Mouse (Mus musculus) heart, postnatal 14 days (tissue): ENCODE measurements at regions not wholly inside any gene's neighbourhood (a gene's known extent, or its start where the extent isn't known, plus 50 kb on each side); places are given as distances from the start of the nearest gene placed in this dataset.
A peak's percentile ranks its signal among the peaks of the same experiment; 100 is the strongest.

Source experiments
- DNase-seq, 2 experiments: peaks; one replicate each; pipeline ENCODE4 v3.0.0; 2021 to 2022
- intact Hi-C: fragments of 180-260 bp; cut with DNase I; formaldehyde crosslinking; loops from one replicate; pipeline ENCODE4 v1.15.1; 2025

- DNase-seq: no peak
- intact Hi-C loops: no loop called here
Measured at GRCm38 (mm10) chr1:71784880-71785279, 131.9 kb upstream of the Fn1 start.

GRCm38 (mm10) chr1:71778292-71778691 is 125.3 kb upstream of the Fn1 start:
- DNase-seq: no peak
- intact Hi-C loops: no loop called here

- DNase-seq: no peak
- intact Hi-C loops: no loop called here
Measured at GRCm38 (mm10) chr1:71775865-71776501, 123.0 kb upstream of the Fn1 start.

- intact Hi-C loops: no loop called here
Measured at GRCm38 (mm10) chr1:71772526-71772925, 119.5 kb upstream of the Fn1 start.

GRCm38 (mm10) chr1:71771798-71772197 is 118.8 kb upstream of the Fn1 start:
- intact Hi-C loops: no loop called here
- no peak for DNase-seq

More at GRCm38 (mm10) chr1:71772526-71772925, 119.5 kb upstream of the Fn1 start:
- DNase-seq: peak in 1 of 2 experiments; percentile 4

- intact Hi-C loops: loop anchor here (10.0 kb wide), 1 partner anchor 115 kb away; the partner anchor contains the start of gene Fn1
Measured at GRCm38 (mm10) chr1:71769595-71769994, 116.6 kb upstream of the Fn1 start.

GRCm38 (mm10) chr1:71767705-71768104 is 114.7 kb upstream of the Fn1 start:
- intact Hi-C loops: loop anchor here (10.0 kb wide), 1 partner anchor 113 kb away; the partner anchor contains the start of gene Fn1

More at GRCm38 (mm10) chr1:71769595-71769994, 116.6 kb upstream of the Fn1 start:
- DNase-seq: no peak

GRCm38 (mm10) chr1:71767076-71767475 is 114.1 kb upstream of the Fn1 start:
- DNase-seq: peak; percentile 13 to 23
- intact Hi-C loops: loop anchor here (10.0 kb wide), 1 partner anchor 112 kb away; the partner anchor contains the start of gene Fn1

More at GRCm38 (mm10) chr1:71767705-71768104, 114.7 kb upstream of the Fn1 start:
- no peak for DNase-seq

GRCm38 (mm10) chr1:71764951-71765350 is 112.0 kb upstream of the Fn1 start:
- intact Hi-C loops: loop anchor here (10.0 kb wide), 1 partner anchor 110 kb away; the partner anchor contains the start of gene Fn1

GRCm38 (mm10) chr1:71763530-71763929 is 110.5 kb upstream of the Fn1 start:
- intact Hi-C loops: loop anchor here (10.0 kb wide), 1 partner anchor 109 kb away; the partner anchor contains the start of gene Fn1
- DNase-seq: peak in 1 of 2 experiments; percentile 17

More at GRCm38 (mm10) chr1:71764951-71765350, 112.0 kb upstream of the Fn1 start:
- no peak for DNase-seq

GRCm38 (mm10) chr1:71760342-71760741 is 107.3 kb upstream of the Fn1 start:
- intact Hi-C loops: loop anchor here (10.0 kb wide), 1 partner anchor 106 kb away; the partner anchor contains the start of gene Fn1
- no peak for DNase-seq

GRCm38 (mm10) chr1:71757236-71757635 is 104.2 kb upstream of the Fn1 start:
- DNase-seq: no peak
- intact Hi-C loops: no loop called here

- intact Hi-C loops: no loop called here
- no peak for DNase-seq
Measured at GRCm38 (mm10) chr1:71756159-71756558, 103.2 kb upstream of the Fn1 start.

GRCm38 (mm10) chr1:71755435-71755834 is 102.4 kb upstream of the Fn1 start:
- no peak for DNase-seq
- intact Hi-C loops: no loop called here

GRCm38 (mm10) chr1:71752351-71752750 is 99.4 kb upstream of the Fn1 start:
- intact Hi-C loops: no loop called here
- DNase-seq: no peak

GRCm38 (mm10) chr1:71751601-71752000 is 98.6 kb upstream of the Fn1 start:
- intact Hi-C loops: no loop called here
- no peak for DNase-seq

GRCm38 (mm10) chr1:71735606-71736005 is 82.6 kb upstream of the Fn1 start:
- intact Hi-C loops: no loop called here

GRCm38 (mm10) chr1:71731623-71732022 is 78.6 kb upstream of the Fn1 start:
- intact Hi-C loops: no loop called here
- no peak for DNase-seq

More at GRCm38 (mm10) chr1:71735606-71736005, 82.6 kb upstream of the Fn1 start:
- no peak for DNase-seq

- no peak for DNase-seq
- intact Hi-C loops: no loop called here
Measured at GRCm38 (mm10) chr1:71731011-71731410, 78.0 kb upstream of the Fn1 start.

- intact Hi-C loops: no loop called here
- no peak for DNase-seq
Measured at GRCm38 (mm10) chr1:71728852-71729347, 75.9 kb upstream of the Fn1 start.

GRCm38 (mm10) chr1:71723816-71724215 is 70.8 kb upstream of the Fn1 start:
- intact Hi-C loops: no loop called here
- no peak for DNase-seq

GRCm38 (mm10) chr1:71723039-71723397 is 70.0 kb upstream of the Fn1 start:
- intact Hi-C loops: no loop called here
- no peak for DNase-seq
